Mouse (Mus musculus) spleen, adult 2 months (tissue): ENCODE data around the gene Slc38a2.

Source experiments
- CTCF ChIP-seq: fragments of 200-500 bp; IDR thresholded peaks from 2 replicates; pipeline ENCODE4 v1.5.1; 2011; ENCODE audit warnings: mild to moderate bottlenecking, inconsistent platforms; ENCODE audit not compliant: insufficient read depth, insufficient read length, insufficient replicate concordance; ENCODE audit errors: extremely low read depth
- POLR2A ChIP-seq: fragments of 200-500 bp; IDR thresholded peaks from 2 replicates; pipeline ENCODE4 v1.6.1; 2011; ENCODE audit warnings: low read depth, low read length, inconsistent platforms

GRCm38 (mm10) chr15:96740865-96741561, 41.5 kb upstream of the Slc38a2 start:
- TF ChIP-seq POLR2A (no peak), CTCF (no peak)
